Mouse (Mus musculus) brain, embryonic 14.5 days (tissue): ENCODE results near the gene Mrpl37. TPM values are rescaled to one million over a fixed set of nuclear protein-coding genes. Genes with fewer than 3 reads are reported as not detected.

Experiments used
- DNase-seq: peaks from one replicate; pipeline ENCODE4 v3.0.0-alpha.2; 2011; ENCODE audit warnings: low read depth
- CTCF ChIP-seq: fragments of 200-500 bp; IDR thresholded peaks from 2 replicates; pipeline ENCODE4 v1.5.1; 2012; ENCODE audit warnings: inconsistent platforms, mild to moderate bottlenecking, moderate library complexity, borderline replicate concordance; ENCODE audit not compliant: insufficient read depth, insufficient read length; ENCODE audit errors: extremely low read depth
- POLR2A ChIP-seq: fragments of 200-500 bp; IDR thresholded peaks from 2 replicates; pipeline ENCODE4 v1.6.1; 2012; ENCODE audit warnings: mild to moderate bottlenecking, inconsistent platforms, borderline replicate concordance; ENCODE audit not compliant: poor library complexity, insufficient read depth, insufficient read length, severe bottlenecking; ENCODE audit errors: extremely low read depth
- polyA plus RNA-seq: library from polyadenylated mRNA; depleted of rRNA; stranded (reverse); fragments of >200 nt; gene quantifications from 2 replicates; pipeline ENCODE4 v1.2.3, GENCODE M21; 2012

Mrpl37 gene
- polyA plus RNA-seq, 1 experiment = 88.1 TPM

- no peak for TF ChIP-seq CTCF
- no peak for DNase-seq
Measured at GRCm38 (mm10) chr4:107094484-107095187, 28.0 kb upstream of the Mrpl37 start.

GRCm38 (mm10) chr4:107091696-107092095, 25.0 kb upstream of the Mrpl37 start:
- DNase-seq = no peak
- TF ChIP-seq POLR2A (no peak), CTCF (no peak)

- DNase-seq = peak; percentile 91
- no peak for TF ChIP-seq POLR2A
- TF ChIP-seq CTCF = no peak
Measured at GRCm38 (mm10) chr4:107084858-107085257, 18.2 kb upstream of the Mrpl37 start.

- TF ChIP-seq POLR2A = no peak
- no peak for DNase-seq
Measured at GRCm38 (mm10) chr4:107084343-107084742, 17.7 kb upstream of the Mrpl37 start.

GRCm38 (mm10) chr4:107083126-107083525, 16.5 kb upstream of the Mrpl37 start:
- DNase-seq = no peak
- no peak for TF ChIP-seq POLR2A
- no peak for TF ChIP-seq CTCF

- TF ChIP-seq CTCF = no peak
- TF ChIP-seq POLR2A = no peak
- DNase-seq = no peak
Measured at GRCm38 (mm10) chr4:107082185-107082584, 15.5 kb upstream of the Mrpl37 start.

- no peak for DNase-seq
Measured at GRCm38 (mm10) chr4:107079716-107080115, 13.0 kb upstream of the Mrpl37 start.

GRCm38 (mm10) chr4:107078894-107079293, 12.2 kb upstream of the Mrpl37 start:
- DNase-seq = no peak
- TF ChIP-seq CTCF (no peak), POLR2A (no peak)

More at GRCm38 (mm10) chr4:107079716-107080115, 13.0 kb upstream of the Mrpl37 start:
- no peak for TF ChIP-seq CTCF
- TF ChIP-seq POLR2A = no peak

- peak; percentile 64 for DNase-seq
- TF ChIP-seq CTCF (no peak), POLR2A (no peak)
Measured at GRCm38 (mm10) chr4:107075456-107075855, 8.8 kb upstream of the Mrpl37 start.

- DNase-seq = no peak
- TF ChIP-seq POLR2A (no peak), CTCF (no peak)
Measured at GRCm38 (mm10) chr4:107072343-107072742, 5.7 kb upstream of the Mrpl37 start.

GRCm38 (mm10) chr4:107067151-107067840, 628 bp upstream of the Mrpl37 start:
- TF ChIP-seq POLR2A (no peak), CTCF (no peak)
- no peak for DNase-seq
